Mouse (Mus musculus) left cerebral cortex, postnatal 14 days (tissue): ENCODE data around the gene Il17rc. TPM values are rescaled to one million over a fixed set of nuclear protein-coding genes. Genes with fewer than 3 reads are reported as not detected.

Source experiments
- DNase-seq, 2 experiments: peaks; one replicate each; pipeline ENCODE4 v3.0.0; 2021 to 2022; ENCODE audit warnings: low spot score in 2 of 2, mixed read lengths in 1 of 2
- intact Hi-C: fragments of 180-260 bp; cut with DNase I; formaldehyde crosslinking; loops from one replicate; pipeline ENCODE4 v1.15.1; 2025
- microRNA-seq, 2 experiments: library from miRNA; unstranded; fragments of <30 nt; microRNA quantifications; one replicate each; pipeline ENCODE4 v1.2.0; 2022
- total RNA-seq, 2 experiments: library from RNA; stranded (reverse); gene quantifications; 2 replicates each; pipeline ENCODE4 v1.2.3; 2021

Il17rc gene
- total RNA-seq, 2 experiments from 2014 or later, result 3.9 to 5.4 TPM

DNA sequence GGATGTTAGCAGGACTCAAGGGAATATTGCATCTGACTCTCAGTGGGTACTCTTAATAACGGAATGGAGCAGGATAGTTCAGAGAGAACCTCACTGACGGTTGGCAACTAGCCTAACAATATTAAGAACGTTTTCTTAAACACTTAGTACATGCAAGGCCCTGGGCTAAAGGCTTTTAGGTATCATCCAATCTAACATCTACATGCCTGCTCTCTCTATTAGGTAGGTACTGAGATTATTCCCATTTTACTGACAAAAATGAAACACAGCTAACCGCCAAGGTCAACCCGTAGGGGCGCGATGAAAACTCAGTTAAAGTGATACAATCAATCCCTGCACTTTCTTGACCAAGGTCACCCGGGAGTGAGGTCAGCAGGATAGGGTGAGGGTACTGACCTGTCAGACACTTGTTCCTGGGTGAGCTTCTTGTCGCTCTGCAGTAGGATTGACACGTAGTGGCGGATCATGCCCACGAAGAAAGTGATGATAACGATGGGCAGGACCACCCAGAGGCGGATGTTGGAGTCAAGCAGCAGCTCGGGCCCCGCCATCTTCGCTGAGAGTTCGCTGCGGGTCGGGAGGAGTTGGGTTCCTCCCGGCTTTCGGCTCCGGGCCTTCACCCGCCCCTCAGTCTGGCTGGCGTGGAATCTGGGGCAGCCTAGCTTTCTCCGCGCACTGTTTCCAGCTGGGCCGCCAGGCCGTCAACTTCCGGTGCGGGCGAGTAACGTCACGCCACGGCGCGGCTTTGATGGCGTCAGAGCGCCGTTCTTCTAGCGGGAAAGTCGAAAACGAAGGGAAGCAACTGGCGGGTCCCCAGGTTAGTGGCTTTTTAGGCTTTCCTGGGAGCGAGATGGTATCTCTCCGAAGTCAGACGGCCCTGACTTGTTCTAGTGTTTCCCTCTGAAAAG is 60.0 kb downstream of the Il17rc start, which contains the start of the genes Emc3 and Fancd2:
Emc3 (minus strand) TSS at position 721 of the 908 bp plus-strand sequence.
Fancd2 (plus strand) TSS at position 751 of the 908 bp plus-strand sequence.
- intact Hi-C loops, result no loop called here
- peak; percentile 87 to 95 for DNase-seq

DNA sequence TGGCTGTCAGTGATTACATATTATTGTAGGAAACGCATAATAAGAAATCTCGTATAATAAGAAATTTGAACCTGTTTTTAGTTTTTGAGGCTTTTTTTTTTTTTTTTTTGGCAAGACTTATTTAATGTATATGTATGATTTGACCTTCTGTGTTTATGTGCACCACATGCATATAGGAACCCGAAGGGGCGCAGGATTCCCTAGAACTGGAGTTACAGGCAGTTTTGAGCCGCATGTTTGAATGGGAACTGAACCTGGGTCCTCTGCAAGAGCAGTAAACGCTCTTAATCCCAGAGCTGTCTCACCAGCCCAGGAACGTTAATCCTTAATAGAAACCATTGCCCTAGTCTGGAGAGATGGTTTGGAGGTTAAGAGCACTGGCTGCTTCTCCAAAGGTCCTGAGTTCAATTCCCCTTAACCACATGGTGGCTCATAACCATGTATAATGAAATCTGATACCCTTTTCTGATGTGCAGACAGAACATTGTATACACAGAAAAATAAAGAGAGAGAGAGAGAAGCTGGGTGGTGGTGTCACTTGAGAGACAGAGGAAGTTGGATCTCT is 60.7 kb downstream of the Il17rc start:
- intact Hi-C loops, result no loop called here
- DNase-seq, result no peak

Small RNAs within 50 kb of the gene (microRNA-seq; reads per million reads assigned to microRNA genes)
- 0 reads per million in 2 experiments for gene Gm23365
- 0 reads per million in 2 experiments for gene Gm24387

Other genes with a start within 250 kb of the Il17rc start
- gene Mtmr14, start 233.6 kb upstream of the Il17rc start, total RNA-seq, result 10 to 100 TPM; 21.3 to 21.6 TPM
- 10 to 100 TPM; 48.3 to 66.5 TPM for gene Cpne9, start 189.1 kb upstream of the Il17rc start, total RNA-seq
- gene Brpf1, start 164.3 kb upstream of the Il17rc start, total RNA-seq, result 10 to 100 TPM; 25.7 to 26.9 TPM
- gene Ogg1, start 144.5 kb upstream of the Il17rc start, total RNA-seq, result 1 to 10 TPM; 4.9 to 5.8 TPM
- gene Camk1, start 127.4 kb upstream of the Il17rc start, total RNA-seq, result 100 to 1,000 TPM; 102 to 109 TPM
- gene Tada3, start 93.5 kb upstream of the Il17rc start, total RNA-seq, result 10 to 100 TPM; 48.6 to 56.8 TPM
- gene Arpc4, start 93.3 kb upstream of the Il17rc start, total RNA-seq, result 100 to 1,000 TPM; 285 to 296 TPM
- 1 to 10 TPM; 6.5 to 7.8 TPM for gene Ttll3, start 82.2 kb upstream of the Il17rc start, total RNA-seq
- gene Rpusd3, start 52.1 kb upstream of the Il17rc start, total RNA-seq, result 10 to 100 TPM; 13.4 to 16.5 TPM
- gene Cidec, start 35.7 kb upstream of the Il17rc start, total RNA-seq, result not detected
- gene Jagn1, start 28.9 kb upstream of the Il17rc start, total RNA-seq, result 10 to 100 TPM; 47.9 to 48.3 TPM
- gene Il17re, start 12.9 kb upstream of the Il17rc start, total RNA-seq, result under 1 TPM; 0.53 to 0.55 TPM
- gene Creld1, start 11.9 kb downstream of the Il17rc start, total RNA-seq, result 100 to 1,000 TPM; 107 to 111 TPM
- 10 to 100 TPM; 48.0 to 48.6 TPM for gene Prrt3, start 30.5 kb downstream of the Il17rc start, total RNA-seq
- 10 to 100 TPM; 85.3 to 86.4 TPM for gene Emc3, start 60.2 kb downstream of the Il17rc start, total RNA-seq
- gene Fancd2, start 60.3 kb downstream of the Il17rc start, total RNA-seq, result 1 to 10 TPM; 2.2 to 3.2 TPM
- under 1 TPM in 1 of 2 experiments, not detected in 1; 0.42 TPM for gene Fancd2os, start 129.3 kb downstream of the Il17rc start, total RNA-seq
- gene Brk1, start 133.3 kb downstream of the Il17rc start, total RNA-seq, result 100 to 1,000 TPM; 236 to 243 TPM
- 10 to 100 TPM; 48.4 to 51.9 TPM for gene Vhl, start 152.5 kb downstream of the Il17rc start, total RNA-seq
- 10 to 100 TPM; 19.5 to 23.5 TPM for gene Irak2, start 167.0 kb downstream of the Il17rc start, total RNA-seq
- 10 to 100 TPM; 70.4 to 71.4 TPM for gene Tatdn2, start 225.6 kb downstream of the Il17rc start, total RNA-seq
- not detected for gene Ghrl, start 248.5 kb downstream of the Il17rc start, total RNA-seq